Mouse (Mus musculus): ENCODE data around the gene Gm37419. TPM values are rescaled to one million over a fixed set of nuclear protein-coding genes. Genes with fewer than 3 reads are reported as not detected.

The Gm37419 gene
- total RNA-seq, 2 experiments from 2014 or later: not detected

DNA sequence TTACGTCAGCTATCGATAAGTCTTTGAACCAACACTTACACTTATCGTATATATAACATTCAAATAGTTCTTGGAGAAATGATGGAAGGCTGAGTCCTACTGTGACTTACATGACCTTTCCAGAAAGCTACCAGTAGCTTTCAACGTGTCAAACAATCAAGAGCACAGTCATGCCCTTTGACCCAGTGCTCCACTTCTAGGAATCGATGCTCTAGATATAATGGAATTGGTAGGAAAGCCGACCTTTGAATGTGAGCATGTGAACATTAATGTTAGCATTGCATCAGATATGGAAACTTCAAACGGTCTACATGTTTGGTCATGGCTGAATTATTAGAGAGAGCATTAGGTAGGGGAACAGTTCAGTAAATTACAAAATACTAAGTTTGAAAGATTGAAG is 8.1 kb downstream of the Gm37419 start:
- no peak for DNase-seq

DNA sequence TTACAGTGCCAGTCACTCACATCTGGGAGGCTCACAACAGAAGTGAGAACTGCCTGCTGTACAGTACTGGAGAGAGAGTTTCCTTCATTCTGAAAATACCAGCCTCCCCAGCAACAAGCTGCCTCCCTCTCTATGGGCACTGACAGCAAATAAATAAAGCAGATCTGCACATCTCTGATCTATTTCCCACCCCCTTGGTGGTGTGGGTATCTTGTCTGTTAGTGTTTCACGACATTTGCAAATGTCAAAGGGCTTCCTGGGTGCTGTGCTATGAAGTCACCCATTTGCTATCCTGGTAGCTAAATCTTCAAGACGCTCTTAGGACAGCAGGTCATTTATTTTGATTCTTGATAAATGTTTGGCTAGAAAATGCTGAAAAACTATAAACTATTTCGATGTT is 8.9 kb downstream of the Gm37419 start:
- DNase-seq: no peak

DNA sequence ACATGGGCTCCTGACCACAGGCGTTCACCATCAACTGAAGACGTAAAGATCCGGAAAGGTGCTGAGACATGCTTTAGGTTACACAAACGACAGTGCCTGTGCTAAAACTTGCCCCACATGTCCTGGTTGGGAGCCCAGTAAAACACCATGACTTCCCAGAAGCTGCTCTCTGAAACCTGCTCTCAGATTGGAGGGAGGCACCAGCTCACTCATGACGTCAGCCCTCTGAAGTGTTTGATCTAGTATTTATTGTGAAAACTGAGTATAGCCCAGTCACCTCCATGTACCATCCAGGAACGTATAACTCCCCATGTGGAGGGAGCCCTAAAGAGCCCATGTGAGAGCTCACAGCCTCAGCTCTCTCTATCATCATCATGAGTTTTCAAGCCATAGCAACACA is 9.6 kb downstream of the Gm37419 start:
- DNase-seq: no peak

DNA sequence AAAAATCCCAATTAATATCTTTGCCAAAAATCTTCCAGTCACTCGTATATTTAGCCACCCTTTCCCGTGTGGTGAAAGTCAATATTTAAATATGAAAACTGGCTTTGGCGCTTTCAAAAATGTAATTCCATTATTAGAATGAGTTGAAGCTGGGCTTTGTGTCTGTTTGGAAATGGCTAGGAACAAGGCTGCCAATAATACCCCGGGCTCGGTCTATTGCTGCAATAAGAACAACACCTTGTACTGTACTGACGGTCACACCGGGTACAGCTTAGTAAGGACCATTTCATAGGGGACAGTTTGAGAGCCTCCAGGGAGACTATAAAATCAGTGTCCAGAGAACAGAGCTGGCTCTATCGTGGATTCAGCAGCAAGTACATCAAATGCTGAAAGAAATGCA is 17.6 kb downstream of the Gm37419 start:
- DNase-seq: no peak

DNA sequence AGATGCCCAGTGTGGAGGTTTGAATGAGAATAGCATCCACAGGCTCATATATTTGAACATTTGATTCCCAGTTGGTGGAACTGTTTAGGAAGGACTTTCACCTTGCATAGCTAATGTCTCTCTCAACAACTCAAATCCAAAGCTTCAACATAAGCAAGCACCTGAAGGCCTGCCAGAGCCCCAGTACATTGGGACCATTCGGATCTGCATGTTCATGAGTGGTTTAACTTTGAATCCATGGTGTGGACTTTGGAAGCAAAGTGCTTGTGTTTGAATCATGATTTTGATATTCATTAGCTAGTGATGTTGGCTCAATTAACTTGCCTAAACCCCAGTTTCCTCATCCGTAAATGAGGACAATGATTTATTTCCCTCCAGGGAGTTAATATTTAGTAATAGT is 21.6 kb downstream of the Gm37419 start:
- no peak for DNase-seq

DNA sequence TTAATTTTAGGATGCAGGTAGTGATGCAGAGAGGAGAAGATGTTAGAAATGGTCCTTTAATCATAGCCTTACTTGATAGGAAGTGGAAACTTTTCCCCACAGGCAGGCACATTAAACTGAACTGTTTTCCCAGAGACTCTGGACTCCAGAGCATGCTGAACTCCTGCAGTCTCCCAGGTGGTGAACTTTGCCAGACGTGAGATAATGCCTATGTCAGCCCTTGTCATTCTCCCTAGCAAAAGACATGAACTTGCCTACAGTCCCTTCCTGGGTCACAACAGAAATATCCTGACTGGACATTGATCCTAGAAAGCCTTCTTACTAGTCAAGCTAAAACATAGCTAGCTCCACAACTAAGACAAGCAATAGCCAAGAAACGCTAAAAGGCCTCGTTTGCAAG is 23.0 kb downstream of the Gm37419 start:
- DNase-seq: no peak

DNA sequence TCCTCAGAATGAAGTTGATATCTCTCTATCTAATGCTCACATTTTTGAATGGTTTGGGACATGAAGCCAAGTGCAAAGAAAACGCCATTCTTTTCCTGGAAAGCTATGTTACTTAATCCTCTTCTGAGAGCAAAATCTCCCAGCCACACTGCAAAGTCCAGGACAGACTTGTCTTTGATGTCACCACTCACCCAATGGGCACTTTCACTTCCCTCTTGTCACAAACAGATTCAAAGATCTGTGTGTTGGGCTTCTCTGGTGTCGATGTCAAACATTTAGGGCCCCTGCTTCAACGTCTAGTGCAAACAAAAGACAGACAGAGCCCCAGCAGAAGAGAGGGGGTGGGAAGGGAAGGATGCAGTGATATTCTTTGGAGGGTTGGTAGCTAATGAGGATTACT is 23.8 kb downstream of the Gm37419 start:
- DNase-seq: no peak

DNA sequence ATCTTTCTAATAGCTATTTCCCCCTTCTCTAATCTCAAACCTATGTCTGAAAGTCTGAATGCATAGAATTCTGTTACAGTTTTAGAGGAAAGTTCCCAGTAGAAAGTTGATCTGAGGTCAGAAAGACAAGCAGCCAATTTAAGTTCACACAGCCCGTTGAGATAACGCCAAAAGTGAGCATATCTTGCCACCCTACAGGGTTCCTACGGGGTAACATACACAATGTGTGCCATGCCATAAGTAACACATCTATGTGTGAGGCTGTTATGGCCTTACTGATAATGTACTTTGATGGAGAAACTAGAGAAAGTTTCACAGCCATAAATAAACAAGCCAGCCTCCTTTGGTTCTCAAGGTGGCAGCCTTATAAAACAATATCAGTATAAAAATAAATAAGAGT is 26.1 kb downstream of the Gm37419 start:
- DNase-seq: no peak

DNA sequence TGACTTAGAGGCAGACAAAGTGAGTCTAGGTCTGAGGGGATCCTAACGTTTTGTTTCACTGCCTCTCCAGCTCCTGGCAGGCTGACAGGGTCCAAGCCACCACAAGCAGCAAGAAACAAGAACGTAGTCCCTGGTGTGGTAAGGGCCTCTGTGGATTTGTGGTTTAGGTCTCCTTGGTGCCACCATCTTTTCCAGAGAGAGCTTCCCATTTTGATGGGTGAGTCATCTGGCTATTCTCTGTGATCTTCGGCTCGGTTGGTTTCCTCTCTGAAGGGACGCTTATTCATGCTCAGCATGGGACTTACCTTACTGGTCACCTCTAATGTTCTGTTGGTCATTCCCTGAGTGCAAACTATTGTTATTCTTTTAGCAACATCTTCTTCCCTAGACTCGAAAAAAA is 28.0 kb downstream of the Gm37419 start:
- no peak for DNase-seq

DNA sequence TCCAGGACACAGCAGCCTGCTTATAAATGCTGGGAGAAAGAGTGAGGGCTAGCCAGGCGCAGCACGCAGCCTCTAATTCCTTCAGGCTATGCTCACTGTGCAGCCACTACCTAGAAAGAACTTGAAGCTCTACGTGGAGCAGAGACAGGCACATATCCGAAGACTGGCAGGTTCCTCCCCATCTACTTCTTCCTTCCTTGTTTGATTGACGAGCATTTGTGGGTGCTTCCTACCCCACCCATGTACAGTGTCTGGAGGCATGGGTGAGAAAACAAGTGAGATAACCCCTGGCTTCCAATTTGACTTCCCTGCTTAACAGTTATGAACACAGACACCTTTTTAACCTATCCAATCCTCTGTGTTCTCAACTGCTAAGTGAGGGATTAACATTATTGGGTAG is 28.5 kb downstream of the Gm37419 start:
- DNase-seq: no peak

DNA sequence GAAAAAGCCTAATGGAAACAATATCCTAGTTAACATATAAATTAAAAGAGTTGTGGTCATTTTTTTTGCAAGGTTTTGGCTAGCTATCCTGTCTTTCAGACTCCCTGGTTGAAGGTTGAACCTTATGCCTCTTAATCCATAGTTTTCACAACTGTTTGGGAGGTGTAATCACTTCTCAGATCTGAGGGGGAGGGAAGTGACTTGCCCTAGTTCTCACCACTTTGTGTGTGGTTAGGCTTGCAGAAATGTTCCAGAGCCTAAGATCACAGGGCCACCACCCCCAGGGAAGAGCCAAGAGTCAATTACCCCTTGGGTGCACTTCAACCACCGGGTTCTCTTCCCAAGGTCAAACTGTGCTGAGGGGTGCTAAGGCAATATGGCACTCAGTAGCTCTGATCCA is 33.4 kb downstream of the Gm37419 start:
- no peak for DNase-seq

DNA sequence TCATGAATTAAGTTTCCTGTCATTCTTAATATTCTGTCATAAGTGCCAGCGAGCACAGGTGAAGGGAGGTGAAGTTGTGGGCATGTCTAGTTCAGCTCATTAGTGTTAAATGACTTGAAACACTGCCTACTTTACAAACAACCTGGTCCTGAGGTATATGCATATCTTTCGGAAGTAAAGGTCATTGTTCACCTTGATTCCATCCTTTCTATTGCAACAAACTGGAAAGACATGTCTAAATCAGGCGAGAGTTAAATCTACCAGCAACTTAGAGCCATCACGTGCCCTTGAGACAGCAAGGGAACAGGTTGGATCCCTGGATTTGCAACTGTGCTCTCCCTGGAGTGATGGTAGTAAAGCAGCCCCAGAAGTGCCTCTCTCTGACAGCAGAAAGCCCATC is 34.3 kb downstream of the Gm37419 start:
- DNase-seq: no peak

DNA sequence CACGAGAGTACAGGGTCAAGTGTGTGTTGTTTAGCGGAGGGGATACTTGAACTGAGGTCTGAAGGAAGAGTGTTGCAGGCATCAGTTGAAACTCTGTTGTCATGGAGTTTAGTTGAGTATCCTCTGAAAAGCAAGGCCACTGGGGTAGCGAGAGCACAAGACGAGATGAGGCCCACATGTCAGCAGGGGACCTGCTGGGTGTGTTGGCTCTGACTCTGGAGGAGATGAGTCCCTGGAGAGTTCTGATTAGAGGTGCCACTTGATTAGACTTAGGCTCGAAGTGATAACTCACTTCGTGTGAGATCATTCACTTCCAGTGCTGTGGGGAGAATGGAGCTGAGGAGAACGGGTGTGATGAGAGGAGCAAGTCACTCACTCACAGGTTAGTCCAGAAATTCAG is 37.2 kb downstream of the Gm37419 start:
- DNase-seq: no peak

DNA sequence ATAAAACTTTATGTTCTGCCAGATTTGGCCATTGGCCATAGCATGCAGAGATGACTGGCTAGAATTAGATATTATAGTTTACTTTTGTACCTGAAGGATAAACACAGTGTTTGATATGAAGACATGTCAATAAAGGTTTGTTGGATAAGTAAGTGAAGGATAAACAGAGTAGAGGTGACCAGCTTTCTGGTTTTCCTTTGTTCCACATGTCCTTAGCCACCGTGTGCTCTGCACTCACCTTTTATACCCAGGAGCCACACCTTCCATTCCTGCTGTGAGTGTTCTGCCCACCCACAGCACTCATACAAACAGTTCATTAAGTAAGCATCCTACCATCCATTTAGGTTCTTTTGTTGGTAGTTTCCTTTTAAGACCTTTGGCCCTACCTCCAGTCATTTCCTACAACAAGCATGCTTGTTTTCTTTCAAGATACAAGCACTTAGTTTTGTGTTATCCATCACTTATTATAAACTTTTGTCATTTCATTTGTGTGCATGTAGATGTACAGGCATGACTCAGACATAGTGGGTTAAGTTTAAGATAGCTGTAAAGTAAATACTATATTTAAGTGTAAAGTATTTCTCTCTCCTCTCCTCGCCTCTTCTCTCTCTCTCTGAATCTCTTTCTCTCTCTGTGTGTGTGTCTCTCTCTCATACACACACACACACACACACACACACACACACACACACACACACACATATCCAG is 41.8 kb downstream of the Gm37419 start:
- no peak for DNase-seq

DNA sequence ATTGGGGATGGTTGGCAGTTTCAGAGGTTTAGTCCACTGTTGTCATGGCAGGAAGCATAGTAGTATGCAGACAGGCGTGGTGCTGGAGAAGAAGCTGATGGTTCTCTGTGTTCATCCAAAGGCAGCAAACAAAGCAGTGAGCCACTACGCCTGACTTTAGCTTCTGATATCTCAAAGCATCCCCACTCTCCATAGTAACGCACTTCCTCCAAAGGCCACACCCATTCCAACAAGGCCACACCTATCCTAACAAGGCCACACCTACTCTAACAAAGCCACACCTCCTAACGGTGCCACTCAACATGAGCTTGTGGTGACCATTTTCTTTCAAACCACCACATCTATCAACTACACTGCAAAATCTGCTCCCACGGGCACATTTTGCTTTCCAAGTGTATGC is 45.0 kb downstream of the Gm37419 start:
- DNase-seq: no peak

DNA sequence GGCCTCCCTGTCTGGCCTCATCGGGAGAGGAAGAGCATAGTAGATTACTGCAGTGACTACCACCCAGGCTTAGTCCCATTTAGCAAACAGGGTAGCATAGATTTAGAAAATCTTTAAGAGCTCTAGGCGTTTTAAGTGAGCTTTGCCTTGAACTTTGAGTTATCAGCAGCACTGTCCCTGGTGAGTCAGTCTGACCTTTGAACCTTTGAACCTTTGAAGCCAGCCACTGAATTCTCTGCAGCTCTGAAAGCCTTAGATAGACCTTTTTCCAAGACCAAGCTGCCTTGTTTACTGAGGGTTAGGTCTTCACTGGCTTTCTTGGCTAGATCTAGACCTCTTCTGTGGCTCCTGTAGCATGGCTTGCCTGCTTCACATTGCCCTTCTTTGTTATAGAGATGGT is 46.2 kb downstream of the Gm37419 start:
- no peak for DNase-seq

DNA sequence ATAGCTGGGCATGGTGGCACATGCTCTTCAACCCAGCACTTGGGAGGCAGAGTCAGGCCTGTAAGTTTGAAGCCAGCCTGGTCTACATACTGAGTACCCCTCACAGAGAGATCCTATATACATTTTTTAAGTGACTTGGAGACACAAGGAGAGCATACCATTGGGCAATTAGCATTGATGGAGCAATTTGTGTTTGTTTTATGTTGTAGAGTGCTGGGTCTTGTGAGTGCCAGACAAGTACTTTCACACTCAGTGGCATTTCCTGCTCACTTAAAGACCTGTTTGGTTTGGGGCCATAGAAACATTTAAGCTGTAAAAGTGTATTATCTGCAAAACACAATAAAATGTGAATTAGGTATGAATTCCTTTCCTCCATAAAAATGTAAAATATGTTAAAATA is 47.5 kb downstream of the Gm37419 start:
- no peak for DNase-seq

DNA sequence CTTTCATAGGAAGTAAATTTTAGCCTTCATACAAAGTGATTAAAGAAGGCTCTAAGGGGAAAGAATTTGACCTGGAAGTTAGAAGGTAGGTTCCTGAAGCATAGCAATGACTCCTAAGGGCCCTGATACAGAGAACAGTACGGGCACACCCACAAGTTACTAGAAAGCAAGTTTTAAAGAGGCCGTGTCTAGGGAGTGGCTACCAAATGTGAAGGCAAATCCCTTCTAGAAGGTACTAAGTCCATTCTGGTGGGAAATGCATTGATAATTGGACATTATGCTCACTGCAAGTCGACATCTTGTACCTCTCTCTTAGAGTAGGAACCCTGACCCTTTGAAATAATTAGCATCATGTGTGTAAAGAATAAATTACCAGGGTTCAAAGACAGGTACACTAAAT is 48.1 kb downstream of the Gm37419 start:
- DNase-seq: no peak

Other genes with a start within 250 kb of the Gm37419 start
- 1 to 10 TPM; 1.4 to 1.7 TPM for gene Sst, start 97.5 kb upstream of the Gm37419 start, total RNA-seq (2021)
- not detected for gene Rtp2, start 56.1 kb upstream of the Gm37419 start, total RNA-seq (2021)
- gene Bcl6, start 370 bp downstream of the Gm37419 start, total RNA-seq (2021): 10 to 100 TPM; 46.6 to 53.6 TPM